Mouse (Mus musculus) heart, adult 8-10 months (tissue): ENCODE results near the gene Gm48552. TPM values are rescaled to one million over a fixed set of nuclear protein-coding genes. Genes with fewer than 3 reads are reported as not detected.

Source experiments
- DNase-seq: peaks from one replicate; pipeline ENCODE4 v3.0.0; 2022; ENCODE audit warnings: low spot score
- total RNA-seq, 4 experiments: library from RNA; stranded (reverse); gene quantifications; 2 replicates each; pipeline ENCODE4 v1.2.4; 2022

Gene Gm48552
- total RNA-seq, 4 experiments from 2014 or later, result 0.50 to 0.72 TPM; not detected in 2

DNA sequence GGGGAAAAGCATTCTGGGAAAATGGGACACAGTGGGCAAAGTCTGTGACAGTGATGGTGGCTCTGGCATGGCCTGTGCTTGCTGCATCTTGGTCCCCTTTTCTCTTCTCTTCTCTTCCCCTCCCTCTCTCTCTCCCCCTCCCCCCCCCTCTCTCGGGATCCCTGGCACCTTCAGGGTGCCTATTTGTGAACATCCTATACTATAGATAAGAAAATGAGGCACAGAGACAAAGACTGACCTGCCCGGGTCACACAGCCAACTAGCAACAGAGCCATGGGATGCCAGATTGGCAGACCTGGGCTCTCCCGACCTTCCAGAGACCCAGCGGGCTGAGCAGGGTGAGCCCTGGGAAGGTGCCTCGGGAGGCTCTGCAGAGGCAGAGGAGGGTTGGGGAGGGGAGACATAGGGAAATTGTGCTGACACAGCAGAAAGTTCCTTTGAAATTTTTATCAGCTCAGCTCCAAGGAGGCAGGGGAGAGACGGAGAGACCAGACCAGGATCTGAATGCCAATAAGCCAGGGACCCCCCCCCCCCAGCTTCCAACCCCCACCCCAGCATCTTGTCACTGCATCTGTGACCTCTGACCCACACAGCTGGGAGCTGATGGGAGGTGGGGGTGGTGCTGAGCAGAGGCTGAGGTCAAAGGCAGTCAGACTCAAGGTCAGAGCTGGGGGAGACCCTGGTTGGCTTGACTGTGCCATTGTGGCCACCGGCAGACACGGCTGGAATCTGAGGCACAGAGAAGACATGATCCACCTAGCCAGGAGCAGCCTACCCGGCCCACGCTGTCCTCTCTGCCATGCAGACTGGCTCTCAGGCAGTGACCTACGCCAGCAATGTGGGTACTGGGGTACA lies 29.6 kb downstream of the Gm48552 start:
- DNase-seq, result no peak

DNA sequence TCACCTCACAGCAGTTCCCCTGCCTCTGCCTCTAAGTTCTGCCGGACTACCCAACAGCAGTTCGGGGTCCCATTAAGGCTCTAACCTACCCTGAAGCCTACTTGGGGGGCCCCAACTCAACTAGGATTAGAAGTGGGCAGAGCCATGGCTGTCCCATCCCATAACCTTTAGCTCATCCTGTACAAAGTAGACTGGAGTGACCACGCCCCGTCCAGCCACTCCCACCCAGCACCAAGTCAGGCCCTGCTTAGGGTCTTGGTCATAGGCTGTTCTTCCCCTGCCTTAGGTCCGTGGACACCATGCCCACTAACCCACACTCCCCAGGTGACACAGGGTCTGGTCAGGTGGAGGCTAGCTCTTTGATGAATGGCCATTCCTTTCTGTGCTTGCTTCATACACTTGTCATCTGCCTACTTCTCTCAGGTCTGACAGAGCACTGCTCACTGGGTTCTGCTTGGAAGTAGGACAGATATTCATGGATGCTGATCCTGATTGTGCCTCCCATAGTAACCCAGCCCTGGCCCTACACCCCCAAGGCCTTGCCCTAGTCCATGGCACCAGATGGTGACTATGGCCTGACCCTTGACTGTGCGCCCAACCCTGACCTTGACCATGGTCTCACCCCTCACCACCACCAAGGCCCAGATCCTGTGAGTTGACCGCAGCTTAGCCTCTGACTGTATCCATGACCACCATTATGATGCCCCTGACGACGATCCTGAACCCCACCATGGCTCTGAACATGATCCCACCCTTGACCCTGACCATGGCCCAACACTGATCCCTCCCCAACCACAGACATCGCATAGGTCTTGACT lies 30.5 kb downstream of the Gm48552 start:
- DNase-seq, result no peak

DNA sequence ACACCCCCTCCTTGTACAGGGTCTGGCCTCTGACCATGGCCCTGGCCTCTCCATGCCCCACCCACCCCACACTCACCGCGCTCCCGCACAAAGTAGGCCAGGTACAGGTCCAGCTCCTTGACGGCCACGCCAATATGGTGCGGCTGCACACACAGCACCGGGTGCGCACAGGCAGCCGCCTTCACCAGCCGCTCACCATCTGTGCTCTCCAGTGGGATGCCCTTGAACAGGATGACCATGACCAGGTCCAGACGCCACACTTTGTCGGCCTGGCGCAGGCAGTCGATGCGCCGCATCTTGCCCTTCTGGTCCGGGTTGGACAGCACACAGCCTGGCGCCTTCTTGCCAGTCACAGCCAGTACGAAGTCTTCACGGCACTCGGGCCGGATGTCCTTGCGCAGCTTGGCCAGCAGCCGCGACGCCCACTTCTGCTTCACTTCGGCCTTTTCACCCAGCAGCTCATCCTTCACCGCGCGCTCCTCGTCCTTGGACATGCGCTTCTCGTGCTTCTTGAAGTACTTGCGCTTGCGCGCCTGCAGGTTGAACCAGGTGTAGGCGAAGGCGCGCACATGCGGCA lies 31.5 kb downstream of the Gm48552 start:
- no peak for DNase-seq

DNA sequence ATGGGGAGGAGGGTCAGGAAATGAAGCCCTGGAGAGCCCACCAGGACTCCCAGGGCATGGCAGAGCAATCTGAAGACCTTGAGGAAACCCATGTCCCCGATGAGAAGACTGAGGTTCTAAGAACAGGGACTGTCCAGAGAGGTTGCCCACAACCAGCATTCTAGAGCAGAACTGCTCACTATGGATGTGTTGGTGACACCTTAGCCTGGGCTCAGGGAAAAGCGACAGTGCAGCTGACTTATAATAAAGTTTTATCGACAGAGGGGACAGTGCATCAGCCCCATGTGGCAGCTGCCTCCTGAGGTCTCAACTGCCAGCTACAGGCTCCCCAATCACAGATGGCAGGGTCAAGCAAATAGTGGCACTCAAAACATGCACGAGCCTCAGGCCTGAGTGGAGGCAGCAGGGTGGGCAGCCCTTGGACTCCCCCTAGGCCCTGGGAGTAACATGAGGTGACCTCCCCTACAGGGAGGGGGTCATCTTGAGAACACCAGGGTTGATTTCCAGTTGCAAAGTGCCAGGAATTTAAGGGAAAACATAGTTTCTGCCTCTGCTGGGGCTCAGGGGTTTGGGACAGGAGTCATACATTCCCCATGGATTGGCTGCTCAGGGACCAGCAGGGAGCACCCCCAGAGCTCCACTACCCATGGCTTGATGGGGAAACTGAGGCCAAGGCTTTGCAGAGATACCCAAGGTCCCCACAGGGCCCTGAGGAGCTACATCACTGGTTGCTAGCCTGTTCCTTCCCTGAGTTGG lies 32.4 kb downstream of the Gm48552 start:
- no peak for DNase-seq

DNA sequence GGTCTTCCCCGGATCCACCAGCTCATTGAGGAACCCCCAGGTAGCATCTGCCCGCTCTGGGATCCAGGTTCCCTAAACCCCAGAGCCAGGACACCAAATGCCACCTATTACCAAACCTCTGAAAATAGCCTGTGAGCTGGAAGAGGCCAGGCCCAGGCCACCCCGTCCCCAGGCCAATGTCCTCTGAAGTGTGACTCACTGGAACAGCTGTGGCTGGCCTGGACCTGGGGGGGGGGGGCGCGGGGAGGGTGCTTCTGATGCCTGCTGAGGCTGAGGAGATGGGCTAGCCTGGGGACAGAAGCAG lies 32.9 kb downstream of the Gm48552 start:
- DNase-seq, result no peak

DNA sequence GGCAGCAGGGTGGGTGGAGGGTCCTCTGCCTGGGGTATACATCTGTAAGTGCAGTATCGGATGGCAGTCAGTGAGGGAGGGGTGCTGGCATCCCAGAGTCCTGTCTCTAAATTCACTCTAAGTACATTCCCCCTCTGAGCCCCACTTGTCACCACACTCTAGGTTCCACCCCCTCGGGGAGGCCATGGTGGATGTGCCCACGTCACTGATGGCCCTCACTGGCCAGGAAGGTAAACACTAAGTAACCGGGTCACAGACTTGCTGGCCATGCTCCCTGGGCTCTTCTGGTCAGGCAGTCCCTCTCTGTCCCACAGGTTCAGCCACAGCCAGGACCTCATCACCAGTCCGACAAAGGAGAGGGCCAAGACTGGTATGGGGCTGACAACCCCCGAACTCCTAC lies 33.4 kb downstream of the Gm48552 start:
- DNase-seq, result no peak

DNA sequence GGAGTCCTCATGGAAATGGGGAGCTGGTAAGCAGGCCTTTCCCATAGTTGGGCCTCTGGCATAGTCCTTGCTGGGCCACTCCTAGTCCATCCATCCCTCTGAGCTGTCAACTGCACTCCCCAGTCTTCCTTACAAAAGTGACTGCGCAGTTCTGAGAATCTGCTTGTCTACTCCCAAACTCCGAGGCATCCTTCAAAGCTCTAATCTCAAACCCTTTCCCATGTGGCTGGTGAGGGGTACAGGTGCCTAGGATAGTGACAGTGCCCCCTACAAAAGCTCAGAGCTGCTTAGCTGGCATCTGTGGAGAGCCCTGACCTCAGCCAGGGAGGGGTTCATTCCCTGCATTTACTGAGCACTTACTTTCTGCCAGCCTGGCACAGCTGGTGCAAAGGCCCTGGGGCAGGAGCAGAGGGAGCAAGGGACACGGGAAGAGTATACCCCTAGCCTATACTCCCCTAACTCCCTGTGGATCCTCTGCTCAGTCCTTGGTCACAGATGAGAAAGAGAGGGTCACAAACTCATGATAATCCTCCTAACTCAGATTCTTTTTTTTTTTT lies 33.9 kb downstream of the Gm48552 start:
- no peak for DNase-seq

DNA sequence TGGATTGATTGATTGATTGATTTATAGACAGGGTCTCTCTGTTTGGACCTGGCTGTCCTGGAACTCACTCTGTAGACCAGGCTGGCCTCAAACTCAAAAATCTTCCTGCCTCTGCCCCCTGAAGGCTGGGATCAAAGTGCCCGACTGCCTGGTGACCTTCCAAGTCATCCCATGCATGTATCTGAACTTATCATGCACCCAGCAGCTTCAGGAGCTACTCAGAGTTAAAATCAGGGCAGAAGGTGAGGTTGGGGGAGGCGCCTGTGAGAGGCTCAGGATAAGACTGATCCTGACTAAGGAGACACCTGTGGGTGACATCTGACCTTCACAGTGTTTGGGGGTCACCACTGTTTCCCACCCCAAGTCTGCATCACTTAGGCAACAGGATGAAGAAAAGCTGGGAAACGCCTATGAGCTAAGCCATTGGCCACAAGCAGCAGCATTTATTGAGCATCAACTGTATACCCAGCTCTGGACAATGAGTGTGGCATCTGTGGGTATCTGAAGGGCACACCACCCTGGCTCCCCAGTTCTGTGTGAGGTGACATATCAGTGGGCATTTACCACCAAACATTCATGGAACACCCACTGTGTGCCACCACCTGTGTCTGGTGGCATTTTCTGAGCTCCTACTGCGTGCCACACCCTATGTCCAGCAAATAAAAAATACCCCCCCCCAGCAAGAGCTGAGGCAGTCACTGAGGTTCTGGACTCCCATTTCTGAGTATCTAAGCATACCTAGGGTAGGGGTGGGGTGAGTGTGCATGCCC lies 34.9 kb downstream of the Gm48552 start:
- DNase-seq, result no peak

DNA sequence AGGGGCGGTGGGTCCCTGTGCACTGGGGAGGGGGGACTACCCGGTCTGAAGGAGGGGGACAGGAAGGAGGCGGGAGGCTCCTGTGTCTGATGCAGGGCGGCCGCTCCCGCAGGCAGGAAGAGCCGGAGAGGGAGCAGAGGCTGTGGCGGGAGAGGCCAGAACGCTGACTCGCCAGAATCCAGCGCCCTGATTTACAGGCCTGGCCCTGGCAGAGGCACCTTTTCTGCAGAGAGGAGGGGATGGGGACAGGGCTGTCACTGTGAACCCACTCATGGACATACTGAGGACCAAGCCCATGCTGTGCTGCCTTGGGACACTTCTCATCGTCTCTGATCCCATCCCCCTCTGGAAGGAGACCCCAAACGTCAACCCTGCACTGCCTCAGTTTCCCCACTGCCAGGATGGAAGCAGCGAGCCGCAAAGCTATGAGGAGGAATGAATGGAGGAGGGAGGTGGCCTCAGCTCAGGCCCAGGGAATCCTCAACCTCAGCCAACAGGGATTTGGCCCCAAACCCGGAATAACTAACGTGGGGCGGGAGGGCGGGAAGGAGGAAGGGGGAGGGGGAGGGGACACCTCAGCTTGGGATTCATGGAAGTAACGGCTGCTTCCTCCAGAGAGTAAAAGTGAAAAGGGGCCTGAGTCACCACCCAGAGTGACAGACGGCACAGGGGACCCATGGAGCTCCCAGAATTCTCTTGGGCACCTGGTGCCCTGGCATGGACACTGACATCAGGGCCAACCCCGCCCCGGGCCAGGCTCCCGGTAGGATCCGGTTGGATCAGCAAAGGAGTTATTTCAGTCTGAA lies 35.6 kb downstream of the Gm48552 start:
- DNase-seq, result peak; percentile 78

DNA sequence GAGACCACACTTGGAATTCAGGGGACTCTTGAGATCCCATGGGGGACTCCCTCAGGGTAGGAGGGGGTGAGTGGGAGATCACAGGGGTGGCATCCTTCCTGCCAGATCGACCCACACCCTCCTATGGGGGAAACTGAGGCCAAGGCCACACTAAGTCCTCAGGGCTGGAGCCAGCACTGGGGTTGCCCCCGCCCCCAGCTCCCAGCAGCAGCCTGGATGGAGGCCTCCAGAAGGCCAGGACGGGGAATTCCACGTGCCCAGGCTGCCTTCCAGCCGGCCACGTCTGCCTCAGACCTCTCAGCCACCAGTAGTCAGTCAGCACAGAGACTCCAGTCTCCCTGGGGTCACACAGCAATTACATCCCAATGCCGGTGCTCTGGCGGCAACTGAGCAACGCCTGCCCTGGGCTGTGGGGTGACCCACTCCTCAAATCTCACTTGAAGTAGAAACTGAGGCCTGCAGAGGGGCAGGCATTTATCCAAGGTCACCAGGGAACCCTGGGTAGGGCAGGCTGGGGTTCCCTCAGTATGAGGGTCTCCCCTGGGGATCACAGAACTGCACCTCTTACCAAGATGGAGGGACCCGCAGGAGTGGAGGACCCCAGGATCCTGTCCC lies 36.5 kb downstream of the Gm48552 start:
- DNase-seq, result no peak

DNA sequence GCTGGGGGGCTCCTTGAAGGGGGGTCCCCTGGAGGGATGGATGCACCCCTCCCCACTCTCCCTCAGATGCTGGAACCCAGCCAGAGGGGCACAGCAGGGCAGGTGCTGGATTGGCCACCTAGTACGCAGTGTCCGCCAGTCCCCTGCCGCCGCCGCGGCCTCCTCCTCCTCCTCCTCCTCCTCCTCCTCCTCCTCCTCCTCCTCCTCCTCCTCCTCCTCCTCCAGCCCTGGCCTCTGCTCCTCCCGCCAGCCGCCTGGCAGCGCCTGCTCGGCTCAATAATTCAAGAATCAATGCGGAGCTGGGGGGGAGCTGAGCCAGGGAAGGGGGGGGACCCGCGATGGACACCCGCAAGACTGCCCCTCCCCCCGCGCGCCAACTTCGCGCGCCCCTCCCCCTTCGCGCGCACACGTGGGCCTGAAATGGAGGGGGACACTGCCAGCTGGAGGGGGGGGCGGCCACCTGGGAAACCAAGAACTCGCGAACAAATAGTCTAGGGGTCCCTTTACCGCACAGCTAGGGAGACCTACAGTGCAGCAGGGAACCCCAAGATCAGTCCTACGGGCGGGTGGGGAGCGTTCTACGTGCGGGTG lies 37.4 kb downstream of the Gm48552 start:
- no peak for DNase-seq

DNA sequence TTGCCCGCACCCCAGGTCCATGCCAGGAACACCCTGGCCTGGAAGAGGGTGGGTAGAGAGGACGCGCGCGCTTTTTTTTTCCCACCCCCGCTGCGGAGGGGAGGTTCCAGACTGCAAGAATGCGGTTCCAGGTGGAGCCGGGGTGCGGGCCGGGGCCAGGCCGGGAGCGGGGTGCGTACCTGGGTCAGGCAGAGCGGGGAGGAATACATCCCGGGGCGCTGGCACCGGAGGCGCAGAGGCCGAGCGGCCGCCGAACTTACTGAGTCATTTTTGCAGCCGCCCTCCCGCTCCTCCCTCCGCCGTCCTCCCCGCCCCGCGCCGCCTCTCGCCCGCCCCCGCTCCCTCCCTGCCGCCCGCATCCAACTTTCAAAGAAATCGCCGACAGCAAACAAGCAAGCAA lies 38.1 kb downstream of the Gm48552 start:
- DNase-seq, result no peak

DNA sequence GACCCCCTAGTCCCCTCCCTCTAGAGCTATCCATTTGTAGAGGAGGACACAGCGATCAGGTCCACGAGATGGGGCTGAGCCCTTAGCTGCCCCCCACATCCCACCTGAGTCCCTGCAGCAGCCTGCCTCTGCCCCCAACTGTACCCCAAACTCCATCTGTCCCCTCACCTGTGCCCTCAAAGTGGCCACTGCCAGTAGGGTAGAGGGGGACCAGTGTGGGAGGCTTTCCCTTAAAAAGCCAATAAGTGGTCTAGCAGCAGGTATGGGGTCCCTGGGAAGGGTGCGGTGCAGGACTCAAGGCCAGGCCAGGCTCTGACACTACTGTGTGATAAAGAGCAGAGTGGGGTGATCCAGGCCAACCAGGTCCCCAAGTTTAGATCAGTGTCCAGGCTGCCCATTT lies 38.5 kb downstream of the Gm48552 start:
- DNase-seq, result no peak

DNA sequence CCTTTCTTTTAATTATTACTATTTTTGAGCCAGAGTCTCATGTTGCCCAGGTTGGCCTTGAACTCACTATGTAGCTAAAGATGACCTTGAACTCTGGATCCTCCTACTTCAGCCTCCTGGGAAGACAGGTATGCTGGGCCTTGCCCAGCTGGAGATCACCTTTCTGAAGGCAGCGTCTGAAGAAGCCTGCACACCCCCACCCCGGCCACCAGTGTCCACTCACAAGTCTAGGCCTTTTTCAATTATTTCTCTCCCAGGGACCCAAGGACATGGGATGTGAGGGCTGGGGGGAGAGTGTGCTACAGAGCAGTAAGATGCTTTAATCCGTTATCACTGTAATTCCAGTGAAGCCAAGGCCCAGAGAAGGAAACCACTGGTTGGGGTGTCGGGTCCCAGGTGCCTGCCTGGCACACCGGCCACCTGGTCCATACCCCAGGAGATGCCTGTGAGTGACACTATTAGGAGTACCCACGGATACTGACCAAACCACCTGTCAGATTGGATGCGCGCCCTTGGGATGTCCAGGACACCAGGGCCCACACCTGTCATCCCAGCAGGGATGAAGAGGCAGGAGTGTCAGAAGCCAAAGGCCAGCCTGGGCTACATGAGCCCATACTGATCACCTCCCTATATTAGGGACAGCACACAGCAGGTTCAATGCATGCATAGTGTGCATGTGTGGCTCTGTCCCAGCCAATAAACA lies 39.1 kb downstream of the Gm48552 start:
- DNase-seq, result no peak

DNA sequence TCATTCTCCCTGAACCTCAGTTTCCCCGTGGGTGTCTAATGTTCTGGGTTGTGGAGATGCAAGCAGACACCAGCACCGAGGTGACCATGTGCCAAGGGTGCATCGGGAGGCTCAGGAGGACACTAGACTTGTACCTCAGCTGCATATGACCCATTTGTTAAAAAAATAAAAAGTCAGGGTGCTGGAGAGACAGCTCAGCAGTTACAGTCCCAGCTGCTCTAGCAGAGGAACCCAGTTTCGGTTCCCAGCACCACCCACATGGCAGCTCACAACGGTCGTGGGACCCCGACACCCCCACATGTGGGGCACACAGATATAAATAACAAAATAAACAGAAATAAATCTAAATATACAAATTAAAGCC lies 39.7 kb downstream of the Gm48552 start:
- DNase-seq, result no peak

DNA sequence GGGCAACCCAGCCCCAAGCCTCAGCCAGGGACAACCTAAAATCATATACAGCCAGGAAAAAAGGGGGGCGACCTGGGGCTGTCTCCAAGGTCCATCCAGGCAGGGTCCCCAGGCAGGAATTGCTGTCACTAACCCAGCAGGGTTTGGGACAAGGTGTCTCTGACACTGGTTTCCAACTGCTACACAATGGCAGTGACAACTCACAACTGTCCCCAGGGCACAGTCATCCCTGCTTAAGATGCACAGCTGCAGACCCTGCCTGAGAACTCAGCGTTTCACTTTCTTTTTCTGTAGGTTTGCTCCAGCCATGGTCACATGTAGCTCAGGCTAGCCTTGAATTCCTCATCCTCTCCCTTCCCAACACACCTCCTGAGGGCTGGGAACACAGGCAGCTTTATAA lies 40.3 kb downstream of the Gm48552 start:
- DNase-seq, result no peak

DNA sequence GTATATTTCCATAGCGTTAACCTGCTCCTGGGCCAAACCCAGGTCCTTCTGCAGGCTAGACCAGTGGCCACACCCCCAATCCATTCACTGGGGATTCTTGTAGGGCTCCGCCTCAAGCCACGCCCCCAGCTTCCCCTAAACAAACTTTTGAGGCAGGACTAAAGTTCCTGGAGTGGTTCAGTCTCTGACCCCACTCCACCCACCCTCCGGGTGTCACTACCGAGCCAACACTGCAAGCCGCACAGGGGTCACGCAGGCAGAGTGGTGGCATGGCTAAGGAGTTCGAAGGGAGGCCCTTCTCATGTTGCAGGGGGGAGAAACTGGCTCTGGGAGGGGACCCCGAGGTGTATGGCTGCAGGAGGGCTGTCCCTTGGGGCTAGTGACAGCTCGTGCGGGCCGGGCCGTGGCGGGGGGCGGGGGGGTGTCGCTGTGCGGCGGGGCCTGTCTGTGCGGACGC lies 40.8 kb downstream of the Gm48552 start:
- DNase-seq, result peak; percentile 93

DNA sequence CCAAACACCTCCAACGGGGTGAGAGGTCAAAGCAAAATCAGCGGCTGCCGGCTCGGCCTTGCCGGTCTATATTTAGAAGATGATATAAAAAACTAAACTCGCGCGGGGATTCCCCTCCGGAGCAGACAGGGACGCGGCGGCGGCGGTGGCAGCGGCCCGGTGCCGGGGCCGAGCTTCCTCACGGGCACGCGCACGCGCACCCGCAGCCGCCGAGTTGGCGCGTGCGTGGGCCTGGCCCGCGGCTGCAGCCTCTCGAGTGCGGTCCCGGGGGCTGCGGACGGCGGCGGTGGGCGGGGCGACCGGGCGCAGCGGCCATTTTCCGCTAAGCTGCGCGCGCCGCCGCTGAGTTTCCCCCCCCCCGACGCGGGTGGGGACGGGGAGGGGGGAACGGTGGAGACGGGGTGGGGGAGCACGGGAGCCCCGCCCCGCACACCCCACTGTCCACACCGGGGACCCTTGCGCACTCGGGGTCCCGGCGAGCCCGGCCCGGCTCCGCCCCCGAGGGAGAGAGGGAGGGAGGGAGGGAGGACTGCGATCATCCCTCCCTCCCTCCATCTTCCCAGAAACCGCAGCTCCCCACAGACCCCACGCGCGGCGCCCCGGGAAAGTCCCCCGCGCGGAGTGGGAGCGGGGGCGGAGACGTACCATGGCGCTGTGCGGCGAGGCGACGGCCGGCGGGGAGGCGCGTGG lies 41.5 kb downstream of the Gm48552 start:
- DNase-seq, result peak; percentile 87
